Mouse (Mus musculus) midbrain, embryonic 14.5 days (tissue): ENCODE results near the gene Gabbr2. TPM values are rescaled to one million over a fixed set of nuclear protein-coding genes. Genes with fewer than 3 reads are reported as not detected.

Experiments used
- ATAC-seq: fragments of 200-750 bp; cut with Nextera tagmentation; 2 replicates; pipeline ENCODE4 v1.8.0; 2017; ENCODE audit warnings: moderate number of reproducible peaks, moderate library complexity; ENCODE audit not compliant: low FRiP score, low TSS enrichment
- DNase-seq: peaks from one replicate; pipeline ENCODE4 v3.0.0-alpha.2; 2015
- H3K27ac ChIP-seq: fragments of 300-500 bp; sonication (generic); replicated peaks from 2 replicates; pipeline ENCODE4 v1.5.1; 2014; ENCODE audit warnings: mild to moderate bottlenecking, low read depth, low read length, moderate library complexity
- H3K27me3 ChIP-seq: fragments of 300-500 bp; sonication (generic); 2 replicates; pipeline ENCODE4 v1.6.1; 2014; ENCODE audit warnings: low read length, control low read depth, mixed read lengths; ENCODE audit not compliant: control insufficient read depth, insufficient read depth
- H3K36me3 ChIP-seq: fragments of 300-500 bp; sonication (generic); 2 replicates; pipeline ENCODE4 v1.6.1; 2014; ENCODE audit warnings: low read length, control low read depth; ENCODE audit not compliant: control insufficient read depth, insufficient read depth
- H3K4me1 ChIP-seq: fragments of 300-500 bp; sonication (generic); 2 replicates; pipeline ENCODE4 v1.6.1; 2014; ENCODE audit warnings: mild to moderate bottlenecking, antibody characterized with exemption, low read length, control low read depth; ENCODE audit not compliant: control insufficient read depth, insufficient read depth
- H3K4me2 ChIP-seq: fragments of 300-500 bp; sonication (generic); 2 replicates; pipeline ENCODE4 v1.6.1; 2014; ENCODE audit warnings: mild to moderate bottlenecking, low read length, moderate library complexity
- H3K4me3 ChIP-seq: fragments of 300-500 bp; sonication (generic); replicated peaks from 2 replicates; pipeline ENCODE4 v1.5.1; 2014; ENCODE audit warnings: low read depth, low read length
- H3K9ac ChIP-seq: fragments of 300-500 bp; sonication (generic); replicated peaks from 2 replicates; pipeline ENCODE4 v1.6.1; 2014; ENCODE audit warnings: mild to moderate bottlenecking, low read length, moderate library complexity
- H3K9me3 ChIP-seq: fragments of 300-500 bp; sonication (generic); 2 replicates; pipeline ENCODE4 v1.6.1; 2016; ENCODE audit warnings: low read length, control low read depth, mixed read lengths; ENCODE audit not compliant: control insufficient read depth
- whole genome bisulfite sequencing: fragments of 180-500 bp; shearing (Covaris S2); extraction: QIAGEN DNeasy Blood & Tissue Kit; methylation state at CpG from one replicate; pipeline ENCODE4 v1.1.7; 2014; 5-methylcytosine and 5-hydroxymethylcytosine counted together
- polyA plus RNA-seq: library from polyadenylated mRNA; unstranded; fragments of >200 nt; fragmentation: Nextera tagmentation; extraction: Ambion mirVana; gene quantifications from 2 replicates; pipeline ENCODE4 v1.2.1, GENCODE M21; 2014

Gabbr2 gene
- polyA plus RNA-seq, 1 experiment from 2014 or later, result 8.6 TPM

- Histone ChIP-seq H3K9me3 (no peaks in the 10 kb centered on the region), H3K4me1 (no peaks in the 10 kb centered on the region), H3K4me2 (no peak overlapping the region), H3K27ac (no peak overlapping the region), H3K4me3 (no peak overlapping the region), H3K27me3 (no peaks in the 10 kb centered on the region), H3K36me3 (no peaks in the 10 kb centered on the region), H3K9ac (no peak overlapping the region)
- ATAC-seq (no peak), DNase-seq (no peak)
- WGBS, result 92% methylated on average over 14 of the region's 14 CpGs
Measured at GRCm38 (mm10) chr4:46784430-46785049, 207.1 kb downstream of the Gabbr2 start.

GRCm38 (mm10) chr4:46781109-46781508, 210.6 kb downstream of the Gabbr2 start:
- Histone ChIP-seq H3K36me3 (no peaks in the 10 kb centered on the region), H3K9me3 (no peaks in the 10 kb centered on the region), H3K27me3 (no peaks in the 10 kb centered on the region), H3K9ac (no peak overlapping the region), H3K4me3 (no peak overlapping the region), H3K4me2 (no peak overlapping the region), H3K4me1 (no peaks in the 10 kb centered on the region), H3K27ac (no peak overlapping the region)
- WGBS, result 63% methylated on average over 6 of the region's 6 CpGs
- ATAC-seq, result no peak
- DNase-seq, result no peak

GRCm38 (mm10) chr4:46775959-46776358, 215.7 kb downstream of the Gabbr2 start:
- H3K4me1 ChIP-seq, result no peaks in the 10 kb centered on the region; the same call in 1 of the 2 replicates
- H3K9ac ChIP-seq, result no peak overlapping the region
- ATAC-seq, result no peak
- no peak overlapping the region for H3K4me2 ChIP-seq
- H3K36me3 ChIP-seq, result no peaks in the 10 kb centered on the region
- H3K27ac ChIP-seq, result no peak overlapping the region
- no peak overlapping the region for H3K4me3 ChIP-seq
- H3K27me3 ChIP-seq, result no peaks in the 10 kb centered on the region
- DNase-seq, result no peak
- H3K9me3 ChIP-seq, result no peaks in the 10 kb centered on the region
- 88% methylated on average over 5 of the region's 5 CpGs for WGBS

- DNase-seq (no peak), ATAC-seq (no peak)
- WGBS, result 25% methylated on average over 14 of the region's 14 CpGs
- Histone ChIP-seq H3K9me3 (no peaks in the 10 kb centered on the region), H3K4me1 (no peaks in the 10 kb centered on the region; the same call in 1 of the 2 replicates), H3K9ac (no peak overlapping the region), H3K27me3 (no peaks in the 10 kb centered on the region), H3K36me3 (no peaks in the 10 kb centered on the region), H3K4me3 (no peak overlapping the region), H3K4me2 (no peak overlapping the region), H3K27ac (no peak overlapping the region)
Measured at GRCm38 (mm10) chr4:46774652-46775051, 217.0 kb downstream of the Gabbr2 start.

- Histone ChIP-seq H3K4me2 (no peak overlapping the region), H3K27ac (no peak overlapping the region), H3K4me3 (no peak overlapping the region), H3K9me3 (no peaks in the 10 kb centered on the region), H3K36me3 (no peaks in the 10 kb centered on the region), H3K4me1 (no peaks in the 10 kb centered on the region; the same call in 1 of the 2 replicates), H3K9ac (no peak overlapping the region), H3K27me3 (no peaks in the 10 kb centered on the region)
- ATAC-seq, result no peak
- DNase-seq, result no peak
- WGBS, result 92% methylated on average over 3 of the region's 3 CpGs
Measured at GRCm38 (mm10) chr4:46773243-46773642, 218.4 kb downstream of the Gabbr2 start.

- Histone ChIP-seq H3K4me2 (no peak overlapping the region), H3K36me3 (no peaks in the 10 kb centered on the region), H3K4me1 (no peaks in the 10 kb centered on the region; the same call in 1 of the 2 replicates), H3K27ac (no peak overlapping the region), H3K4me3 (no peak overlapping the region), H3K27me3 (no peaks in the 10 kb centered on the region), H3K9me3 (no peaks in the 10 kb centered on the region), H3K9ac (no peak overlapping the region)
- 0 out of 2 replicates have a peak, but pooled peaks have one; percentile 43 for ATAC-seq
- 65% methylated on average over 2 of the region's 2 CpGs for WGBS
- peak; percentile 14 for DNase-seq
Measured at GRCm38 (mm10) chr4:46772591-46772990, 219.1 kb downstream of the Gabbr2 start.

- 83% methylated on average over 12 of the region's 12 CpGs for WGBS
- H3K4me2 ChIP-seq, result no peak overlapping the region
- no peak overlapping the region for H3K4me3 ChIP-seq
- H3K4me1 ChIP-seq, result no peaks in the 10 kb centered on the region; the same call in 1 of the 2 replicates
- no peak overlapping the region for H3K9ac ChIP-seq
- DNase-seq (no peak), ATAC-seq (no peak)
- H3K27ac ChIP-seq, result no peak overlapping the region
- no peaks in the 10 kb centered on the region for H3K9me3 ChIP-seq
- no peaks in the 10 kb centered on the region for H3K36me3 ChIP-seq
- H3K27me3 ChIP-seq, result no peaks in the 10 kb centered on the region
Measured at GRCm38 (mm10) chr4:46771116-46771515, 220.6 kb downstream of the Gabbr2 start.

GRCm38 (mm10) chr4:46770635-46771034, 221.0 kb downstream of the Gabbr2 start:
- H3K4me3 ChIP-seq, result no peak overlapping the region
- H3K27me3 ChIP-seq, result no peaks in the 10 kb centered on the region
- no peak overlapping the region for H3K4me2 ChIP-seq
- 83% methylated on average over 2 of the region's 2 CpGs for WGBS
- H3K36me3 ChIP-seq, result no peaks in the 10 kb centered on the region
- ATAC-seq, result no peak
- no peaks in the 10 kb centered on the region for H3K9me3 ChIP-seq
- no peak overlapping the region for H3K9ac ChIP-seq
- H3K27ac ChIP-seq, result no peak overlapping the region
- H3K4me1 ChIP-seq, result no peaks in the 10 kb centered on the region; the same call in 1 of the 2 replicates
- no peak for DNase-seq

- H3K9ac ChIP-seq, result no peak overlapping the region
- H3K4me1 ChIP-seq, result no peaks in the 10 kb centered on the region; the same call in 1 of the 2 replicates
- no peak overlapping the region for H3K4me2 ChIP-seq
- WGBS, result 75% methylated on average over 8 of the region's 8 CpGs
- H3K36me3 ChIP-seq, result no peaks in the 10 kb centered on the region
- ATAC-seq (no peak; the same call in 1 of the 2 replicates), DNase-seq (peak; percentile 36)
- H3K27me3 ChIP-seq, result no peaks in the 10 kb centered on the region
- no peak overlapping the region for H3K27ac ChIP-seq
- H3K4me3 ChIP-seq, result no peak overlapping the region
- H3K9me3 ChIP-seq, result no peaks in the 10 kb centered on the region
Measured at GRCm38 (mm10) chr4:46770090-46770489, 221.6 kb downstream of the Gabbr2 start.
